Mouse (Mus musculus) liver, embryonic 14.5 days (tissue): ENCODE results near the gene Clcn1. TPM values are rescaled to one million over a fixed set of nuclear protein-coding genes. Genes with fewer than 3 reads are reported as not detected.

Experiments used
- ATAC-seq: fragments of 200-750 bp; cut with Nextera tagmentation; 2 replicates; pipeline ENCODE4 v1.8.0; 2017; ENCODE audit warnings: moderate number of reproducible peaks, mild to moderate bottlenecking, moderate library complexity; ENCODE audit not compliant: insufficient read depth
- DNase-seq, 3 experiments: peaks; one replicate each; pipeline ENCODE4 v3.0.0-alpha.2; 2012 to 2013; ENCODE audit warnings: low read depth in 3 of 3, low spot score in 3 of 3
- H3K27ac ChIP-seq: fragments of 300-500 bp; sonication (generic); 2 replicates; pipeline ENCODE4 v1.5.1; 2014; ENCODE audit warnings: moderate library complexity, mild to moderate bottlenecking, control low read depth, inconsistent platforms
- H3K27me3 ChIP-seq: fragments of 300-500 bp; sonication (generic); 2 replicates; pipeline ENCODE4 v1.6.1; 2014; ENCODE audit warnings: mild to moderate bottlenecking, low read length, moderate library complexity; ENCODE audit not compliant: control insufficient read depth, insufficient read depth
- H3K36me3 ChIP-seq: fragments of 300-500 bp; sonication (generic); replicated peaks from 2 replicates; pipeline ENCODE4 v1.6.1; 2014; ENCODE audit warnings: low read depth; ENCODE audit not compliant: control insufficient read depth, insufficient read depth
- H3K4me1 ChIP-seq, 2 experiments: fragments of 200-500 bp in 1 of 2; fragments of 300-500 bp in 1 of 2; sonication (generic) in 1 of 2; replicated peaks; 2 replicates each; pipeline ENCODE4 v1.6.1; 2012 to 2014; ENCODE audit warnings: antibody characterized with exemption in 1 of 2, inconsistent platforms in 1 of 2, low read length in 1 of 2; ENCODE audit not compliant: control insufficient read depth in 2 of 2, insufficient read depth in 2 of 2
- H3K4me2 ChIP-seq: fragments of 300-500 bp; sonication (generic); 2 replicates; pipeline ENCODE4 v1.6.1; 2014; ENCODE audit warnings: low read depth, mild to moderate bottlenecking, control low read depth, moderate library complexity
- H3K4me3 ChIP-seq, 2 experiments: fragments of 200-500 bp in 1 of 2; fragments of 300-500 bp in 1 of 2; sonication (generic) in 1 of 2; 2 replicates each; pipeline ENCODE4 v1.5.1; 2012 to 2014; ENCODE audit warnings: low read depth in 2 of 2, low read length in 2 of 2, mild to moderate bottlenecking in 2 of 2, control low read depth in 1 of 2, inconsistent platforms in 1 of 2, moderate library complexity in 1 of 2; ENCODE audit not compliant: insufficient read depth in 1 of 2
- H3K9ac ChIP-seq: fragments of 300-500 bp; sonication (generic); replicated peaks from 2 replicates; pipeline ENCODE4 v1.6.1; 2014; ENCODE audit warnings: mild to moderate bottlenecking, control low read depth, moderate library complexity
- H3K9me3 ChIP-seq: fragments of 300-500 bp; sonication (generic); 2 replicates; pipeline ENCODE4 v1.6.1; 2016; ENCODE audit warnings: low read length, mixed read lengths; ENCODE audit not compliant: control insufficient read depth
- CTCF ChIP-seq: IDR thresholded peaks from 2 replicates; pipeline ENCODE4 v1.5.1; 2016; ENCODE audit warnings: antibody characterized with exemption, low read depth, control low read depth
- EP300 ChIP-seq: IDR thresholded peaks from 2 replicates; pipeline ENCODE4 v1.6.1; 2016; ENCODE audit warnings: antibody characterized with exemption, low read depth
- WGBS: fragments of 180-500 bp; shearing (Covaris S2); extraction: QIAGEN DNeasy Blood & Tissue Kit; methylation state at CpG from one replicate; pipeline ENCODE4 v1.1.7; 2014; ENCODE audit not compliant: insufficient replicate concordance; 5-methylcytosine and 5-hydroxymethylcytosine counted together
- polyA plus RNA-seq, 2 experiments: library from polyadenylated mRNA; depleted of rRNA in 1 of 2; stranded (reverse) in 1 of 2; unstranded in 1 of 2; fragments of >200 nt; fragmentation: Nextera tagmentation in 1 of 2; extraction: Ambion mirVana in 1 of 2; gene quantifications; 2 replicates each; pipeline versions ENCODE4 v1.2.1 to v1.2.3; 2012 to 2014

The Clcn1 gene
- polyA plus RNA-seq, 2 experiments = 0.30 TPM; not detected in 1

- no peak for DNase-seq
- H3K9ac ChIP-seq = no peak overlapping the region
- H3K4me2 ChIP-seq = no peak overlapping the region
- peaks cover 4% of the 10 kb centered on the region for H3K27me3 ChIP-seq
- TF ChIP-seq EP300 (no peak), CTCF (no peak)
- H3K27ac ChIP-seq = no peak overlapping the region
- no peak for ATAC-seq
- 54% methylated on average over 3 of the region's 3 CpGs for WGBS
- no peaks in the 10 kb centered on the region for H3K36me3 ChIP-seq
- peaks cover 0 to 2% of the 10 kb centered on the region in 2 experiments; a peak in 2 of 4 replicates for H3K4me1 ChIP-seq
- H3K9me3 ChIP-seq = no peaks in the 10 kb centered on the region
- H3K4me3 ChIP-seq = no peak overlapping the region
These were observed 43.7 kb downstream of the Clcn1 start for GRCm38 (mm10) chr6:42330216-42330615.

- no peak overlapping the region for H3K4me3 ChIP-seq
- no peak overlapping the region for H3K4me2 ChIP-seq
- peaks cover 0 to 2% of the 10 kb centered on the region in 2 experiments; a peak in 2 of 4 replicates for H3K4me1 ChIP-seq
- H3K36me3 ChIP-seq = no peaks in the 10 kb centered on the region
- H3K9me3 ChIP-seq = no peaks in the 10 kb centered on the region
- DNase-seq (no peak), ATAC-seq (no peak)
- 68% methylated on average over 3 of the region's 3 CpGs for WGBS
- no peaks in the 10 kb centered on the region for H3K27me3 ChIP-seq
- H3K27ac ChIP-seq = no peak overlapping the region
- TF ChIP-seq CTCF (no peak), EP300 (no peak)
- no peak overlapping the region for H3K9ac ChIP-seq
These were observed 44.5 kb downstream of the Clcn1 start for GRCm38 (mm10) chr6:42330946-42331345.

- Histone ChIP-seq H3K9ac (no peak overlapping the region), H3K27me3 (no peaks in the 10 kb centered on the region), H3K4me1 (no peaks in the 10 kb centered on the region), H3K27ac (no peak overlapping the region), H3K9me3 (no peaks in the 10 kb centered on the region), H3K4me3 (no peak overlapping the region), H3K36me3 (no peaks in the 10 kb centered on the region), H3K4me2 (no peak overlapping the region)
- ATAC-seq (no peak), DNase-seq (no peak)
- TF ChIP-seq CTCF (no peak), EP300 (no peak)
- 62% methylated on average over 2 of the region's 2 CpGs for WGBS
These were observed 52.7 kb downstream of the Clcn1 start for GRCm38 (mm10) chr6:42339189-42339588.

GRCm38 (mm10) chr6:42339981-42340380 is 53.5 kb downstream of the Clcn1 start:
- Histone ChIP-seq H3K27ac (no peak overlapping the region), H3K4me2 (no peak overlapping the region), H3K4me3 (no peak overlapping the region), H3K4me1 (no peaks in the 10 kb centered on the region), H3K27me3 (no peaks in the 10 kb centered on the region), H3K9me3 (no peaks in the 10 kb centered on the region), H3K9ac (no peak overlapping the region), H3K36me3 (no peaks in the 10 kb centered on the region)
- no peak for TF ChIP-seq EP300
- TF ChIP-seq CTCF = no peak
- WGBS = 55% methylated on average over 5 of the region's 5 CpGs
- no peak for ATAC-seq
- no peak for DNase-seq

GRCm38 (mm10) chr6:42342171-42342570 is 55.7 kb downstream of the Clcn1 start:
- 13% methylated on average over 1 of the region's 1 CpGs for WGBS
- Histone ChIP-seq H3K4me2 (no peak overlapping the region), H3K27me3 (no peaks in the 10 kb centered on the region), H3K4me1 (no peaks in the 10 kb centered on the region), H3K9me3 (no peaks in the 10 kb centered on the region), H3K27ac (no peak overlapping the region), H3K4me3 (no peak overlapping the region), H3K36me3 (no peaks in the 10 kb centered on the region), H3K9ac (no peak overlapping the region)
- DNase-seq (no peak), ATAC-seq (no peak)
- TF ChIP-seq EP300 (no peak), CTCF (no peak)
